Mouse (Mus musculus): ENCODE measurements around the gene Tenm2.

GRCm38 (mm10) chr11:36031751-36032150, 1204.0 kb downstream of the Tenm2 start:
- no peak for TF ChIP-seq POLR2A (IDR thresholded peaks at IDR 0.05; ENCODE audit: insufficient read depth, low read depth, low read length)
- TF ChIP-seq CTCF (IDR thresholded peaks at IDR 0.05), result no peak
- TF ChIP-seq EP300 (IDR thresholded peaks at IDR 0.05; ENCODE audit: insufficient read depth, low read depth, low read length), result no peak
